ENCODE assay signal across 8 mouse cellular contexts in the genomic region with DNA sequence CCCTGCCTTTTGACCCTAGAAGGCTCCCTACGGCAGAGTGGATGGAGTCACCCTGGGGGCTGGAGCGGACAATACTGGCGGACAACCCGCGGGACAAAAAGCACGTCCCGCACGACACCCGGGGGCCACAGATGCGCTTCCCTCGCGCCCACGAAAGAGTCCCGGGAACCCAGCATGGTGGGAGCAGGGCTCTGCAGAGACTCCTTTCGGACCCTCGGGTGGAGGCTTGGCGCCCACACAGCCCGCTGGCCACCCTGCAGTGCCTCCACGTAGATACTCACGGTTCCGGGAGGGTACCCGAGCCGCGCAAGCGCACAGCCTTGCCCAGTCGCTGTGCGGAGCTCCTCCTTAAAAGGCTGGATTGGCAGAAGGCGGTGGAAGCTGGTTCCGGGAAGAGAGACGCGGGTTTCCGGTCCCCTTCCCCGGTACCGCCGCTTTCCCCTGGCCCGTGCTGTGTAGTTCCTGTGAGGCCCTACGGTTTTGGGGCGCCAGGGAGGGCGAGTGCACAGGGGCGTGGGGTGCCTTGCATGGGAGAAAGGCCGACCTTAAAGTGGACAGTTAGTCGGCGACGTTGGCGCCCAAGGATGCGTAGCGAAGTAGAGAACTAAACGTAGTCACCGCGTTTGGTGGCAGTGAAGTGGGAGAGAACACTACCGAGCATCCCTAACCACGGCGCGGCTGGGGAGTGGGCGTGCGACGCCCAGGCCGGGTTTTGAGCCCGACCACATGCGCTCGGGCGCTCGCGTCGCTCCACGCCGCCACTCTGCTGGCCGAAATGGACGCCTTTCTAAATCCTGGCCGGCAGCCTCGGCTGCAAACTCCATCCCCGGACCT. TPM values are rescaled to one million over a fixed set of nuclear protein-coding genes. Genes with fewer than 3 reads are reported as not detected.
A peak's percentile ranks its signal among the peaks of the same experiment; 100 is the strongest.
DNase-seq lines count a peak whose midpoint lies in the region; ATAC-seq lines count a peak whose summit lies in the region.

A gene (minus strand): TSS at position 362 of the 834 bp plus-strand sequence.

- H3K27me3 ChIP-seq in embryonic facial prominence, embryonic 14.5 days (replicated peaks; ENCODE audit: control insufficient read depth, insufficient read depth, low read length), result no peaks in the 10 kb centered on the region
- H3K27me3 ChIP-seq in limb, embryonic 15.5 days, result no peaks in the 10 kb centered on the region

- peak within 1 kb of the TSS; percentile 97 for H3K27ac ChIP-seq in embryonic facial prominence, embryonic 14.5 days (replicated peaks; ENCODE audit: low read depth, low read length)
- peak within 1 kb of the TSS; percentile 99 for H3K27ac ChIP-seq in limb, embryonic 15.5 days

- ATAC-seq in embryonic facial prominence, embryonic 14.5 days (ENCODE audit: low read depth), result peak; percentile 97
- ATAC-seq in limb, embryonic 15.5 days (ENCODE audit: insufficient number of reproducible peaks, low FRiP score, low TSS enrichment, low read depth), result peak; percentile 93

- H3K36me3 ChIP-seq in embryonic facial prominence, embryonic 14.5 days (ENCODE audit: control insufficient read depth, insufficient read depth, low read length), result peaks cover 9% of the 10 kb centered on the region; the same call in 1 of the 2 replicates
- peaks cover 8% of the 10 kb centered on the region; the same call in 1 of the 2 replicates for H3K36me3 ChIP-seq in limb, embryonic 15.5 days

- peak within 1 kb of the TSS; percentile 82 for H3K4me3 ChIP-seq in embryonic facial prominence, embryonic 14.5 days (ENCODE audit: low read depth, low read length)
- H3K4me3 ChIP-seq in limb, embryonic 15.5 days, result peak within 1 kb of the TSS; percentile 77

- peak; percentile 94 for DNase-seq in 3T3-L1 (ENCODE audit: low read depth, low spot score)
- peak; percentile 75 to 80 for DNase-seq in adrenal gland, postnatal 4 days (ENCODE audit: low spot score in 2 of 2)
- peak; percentile 97 for DNase-seq in embryonic facial prominence, embryonic 14.5 days (ENCODE audit: low spot score)
- DNase-seq in heart, adult 8-10 months (ENCODE audit: low spot score), result peak; percentile 93
- peak; percentile 94 for DNase-seq in kidney, adult 9 months
- DNase-seq in monocyte, adult 2 months (ENCODE audit: low read depth in 1 of 2, low spot score in 2 of 2), result peak; percentile 48 to 57
- peak; percentile 80 for DNase-seq in spleen, postnatal 36 days (ENCODE audit: low spot score in 2 of 2)

- H3K9me3 ChIP-seq in embryonic facial prominence, embryonic 14.5 days (ENCODE audit: control insufficient read depth, low read length), result no peaks in the 10 kb centered on the region
- no peaks in the 10 kb centered on the region for H3K9me3 ChIP-seq in limb, embryonic 15.5 days

- peaks cover 16% of the 10 kb centered on the region for H3K4me1 ChIP-seq in embryonic facial prominence, embryonic 14.5 days (ENCODE audit: control insufficient read depth, insufficient read depth, low read length)
- peaks cover 29% of the 10 kb centered on the region for H3K4me1 ChIP-seq in limb, embryonic 15.5 days

- H3K4me2 ChIP-seq in embryonic facial prominence, embryonic 14.5 days (ENCODE audit: low read depth, low read length), result peak within 1 kb of the TSS; percentile 70
- peak within 1 kb of the TSS; percentile 69 for H3K4me2 ChIP-seq in limb, embryonic 15.5 days

- WGBS in embryonic facial prominence, embryonic 14.5 days, result under 1% methylated on average over 49 of the region's 72 CpGs
- under 1% methylated on average over 72 of the region's 72 CpGs for WGBS in limb, embryonic 15.5 days

- H3K9ac ChIP-seq in embryonic facial prominence, embryonic 14.5 days (ENCODE audit: low read depth, low read length), result peak within 1 kb of the TSS; percentile 94
- H3K9ac ChIP-seq in limb, embryonic 15.5 days, result peak within 1 kb of the TSS; percentile 97

RNA-seq across cellular contexts. Expression of the gene that starts here (rescaled TPM):
- total RNA-seq in adrenal gland, postnatal 4 days (2021), result 10 to 100 TPM; 14.8 to 16.3 TPM
- 26.4 TPM in 2 replicates for polyA plus RNA-seq in embryonic facial prominence, embryonic 14.5 days (2014; fragmentation: Nextera tagmentation; extraction: Ambion mirVana)
- 10 to 100 TPM in 1 of 4 experiments, 1 to 10 TPM in 3; 6.5 to 10.0 (median 7.9) TPM for total RNA-seq in heart, adult 8-10 months (2022)
- polyA plus RNA-seq in limb, embryonic 15.5 days (2015; fragmentation: Nextera tagmentation; extraction: Ambion mirVana), result 25.4 and 31.7 TPM in 2 replicates

Comparison
In these comparisons a context has a peak if more than half of its experiments do, and no peak if none do; other contexts are left out.
1. Peak in every context shown above with its lines: DNase-seq, ATAC-seq, H3K4me3 ChIP-seq and H3K27ac ChIP-seq.